Mouse (Mus musculus) ES-Bruce4 (cell line): ENCODE results near the gene Nek1.

Experiments used
- CTCF ChIP-seq: IDR thresholded peaks from one replicate; pipeline ENCODE4 v1.8.1; 2011; ENCODE audit warnings: low read depth, low read length
- POLR2A ChIP-seq: IDR thresholded peaks from one replicate; pipeline ENCODE4 v1.8.1; 2011; ENCODE audit warnings: low read length; ENCODE audit not compliant: insufficient read depth

DNA sequence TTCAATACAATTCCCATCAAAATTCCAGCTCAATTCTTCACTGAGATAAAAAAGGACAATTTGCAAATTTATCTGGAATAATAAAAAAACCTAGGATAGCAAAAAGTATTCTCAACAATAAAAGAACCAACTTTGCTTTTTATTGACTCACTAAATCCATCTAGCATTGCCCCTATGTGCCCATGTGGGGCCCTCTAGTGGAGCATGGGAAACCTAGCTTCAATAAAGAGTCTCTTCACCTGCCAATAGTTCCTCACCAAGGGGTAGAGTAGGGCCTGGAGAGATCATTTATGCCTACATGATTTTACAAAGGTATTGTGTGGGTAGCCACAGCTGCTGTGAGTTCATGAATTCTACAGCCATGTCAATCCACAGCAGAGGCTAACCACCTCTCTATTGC is 66.1 kb downstream of the Nek1 start:
- TF ChIP-seq CTCF: peak; percentile 1
- no peak for TF ChIP-seq POLR2A
